10 mouse cellular contexts compared by ENCODE assay signal in genomic region chr4:43927826-43928225, GRCm38 (mm10). TPM values are rescaled to one million over a fixed set of nuclear protein-coding genes. Genes with fewer than 3 reads are reported as not detected.
A peak's percentile ranks its signal among the peaks of the same experiment; 100 is the strongest.
DNase-seq lines count a peak whose midpoint lies in the region; ATAC-seq and TF ChIP-seq lines count a peak whose summit lies in the region.
"Had no signal": no experiment of that assay in that cellular context is flagged by ENCODE, and none has a peak within 500 bp of the region (broad histone marks: within the 10 kb centered on the region; RNA-seq: fewer than 3 reads in every experiment).

No protein-coding gene starts in this region.

- H3K9me3 ChIP-seq in heart, embryonic 11.5 days (replicated peaks; ENCODE audit: control insufficient read depth, low read length) = no peaks in the 10 kb centered on the region
- no peaks in the 10 kb centered on the region for H3K9me3 ChIP-seq in lung, postnatal 0 days (ENCODE audit: low read length)

- no peak for DNase-seq in heart, adult 2 months
- DNase-seq in urinary bladder, postnatal 14 days (ENCODE audit: low spot score) = peak; percentile 12
- no peak for DNase-seq in urinary bladder, postnatal 10 days (ENCODE audit: low spot score)
- peak; percentile 17 for DNase-seq in lung, postnatal 0 days (ENCODE audit: low spot score)
- no peak for DNase-seq in frontal cortex, postnatal 25 days (ENCODE audit: low spot score in 2 of 2)
- no peak for DNase-seq in ovary, postnatal 36 days (ENCODE audit: low spot score)
- no peak for DNase-seq in left cerebral cortex, postnatal 36 days (ENCODE audit: low spot score in 2 of 2)

- no peak overlapping the region for H3K9ac ChIP-seq in heart, adult 2 months (ENCODE audit: low read depth, low read length)
- H3K9ac ChIP-seq in heart, embryonic 11.5 days (ENCODE audit: low read depth, low read length) = no peak overlapping the region
- no peak overlapping the region for H3K9ac ChIP-seq in lung, postnatal 0 days (replicated peaks; ENCODE audit: low read depth)

- H3K4me2 ChIP-seq in heart, embryonic 11.5 days = no peak overlapping the region
- no peak overlapping the region for H3K4me2 ChIP-seq in lung, postnatal 0 days (replicated peaks; ENCODE audit: low read depth, low read length)

- peaks cover 1% of the 10 kb centered on the region; the same call in 1 of the 2 replicates for H3K4me1 ChIP-seq in heart, adult 2 months (ENCODE audit: control insufficient read depth, insufficient read depth, low read length)
- H3K4me1 ChIP-seq in heart, embryonic 11.5 days (ENCODE audit: control insufficient read depth, insufficient read depth, low read length) = no peaks in the 10 kb centered on the region
- no peaks in the 10 kb centered on the region for H3K4me1 ChIP-seq in lung, postnatal 0 days (ENCODE audit: insufficient read depth, low read depth, low read length)

- H3K27ac ChIP-seq in heart, adult 2 months = no peak overlapping the region
- no peak overlapping the region for H3K27ac ChIP-seq in heart, embryonic 11.5 days (ENCODE audit: low read depth, low read length)
- no peak overlapping the region for H3K27ac ChIP-seq in lung, postnatal 0 days (ENCODE audit: low read length)

- TF ChIP-seq CTCF in heart, adult 2 months (IDR thresholded peaks at IDR 0.05) = peak; percentile 49
- TF ChIP-seq CTCF in lung, postnatal 0 days (IDR thresholded peaks at IDR 0.05) = peak; percentile 58

- TF ChIP-seq EP300 in heart, adult 2 months (IDR thresholded peaks at IDR 0.05; ENCODE audit: insufficient read depth, low read depth, low read length) = no peak
- no peak for TF ChIP-seq EP300 in lung, postnatal 0 days (IDR thresholded peaks at IDR 0.05)

- H3K79me2 ChIP-seq in heart, adult 2 months (replicated peaks; ENCODE audit: control insufficient read depth, insufficient read depth, low read length) = no peaks in the 10 kb centered on the region

- WGBS in heart, adult 2 months = 98% methylated on average over 3 of the region's 3 CpGs
- 88% methylated on average over 3 of the region's 3 CpGs for WGBS in heart, embryonic 11.5 days (ENCODE audit: insufficient replicate concordance)
- WGBS in lung, postnatal 0 days = 92% methylated on average over 3 of the region's 3 CpGs

- ATAC-seq in heart, embryonic 11.5 days (replicated peaks; ENCODE audit: insufficient number of reproducible peaks, low FRiP score, low TSS enrichment) = no peak
- ATAC-seq in lung, postnatal 0 days = no peak

- no peaks in the 10 kb centered on the region for H3K36me3 ChIP-seq in heart, adult 2 months (ENCODE audit: control insufficient read depth, insufficient read depth, low read length)
- H3K36me3 ChIP-seq in heart, embryonic 11.5 days (ENCODE audit: control insufficient read depth, insufficient read depth, low read length) = peaks cover 30% of the 10 kb centered on the region
- 0 out of 2 replicates have a peak, but pooled peaks cover 5% of the 10 kb centered on the region for H3K36me3 ChIP-seq in lung, postnatal 0 days (ENCODE audit: insufficient read depth, low read length)

- no peak overlapping the region for H3K4me3 ChIP-seq in heart, adult 2 months
- H3K4me3 ChIP-seq in heart, embryonic 11.5 days (ENCODE audit: low read depth, low read length) = no peak overlapping the region
- no peak overlapping the region for H3K4me3 ChIP-seq in lung, postnatal 0 days (ENCODE audit: low read depth, low read length)
- H3K4me3 ChIP-seq: myocyte had no signal

- no peak for TF ChIP-seq POLR2A in heart, adult 2 months (IDR thresholded peaks at IDR 0.05; ENCODE audit: insufficient read depth, low read depth, low read length)

- no peaks in the 10 kb centered on the region for H3K27me3 ChIP-seq in heart, adult 2 months (ENCODE audit: control insufficient read depth, insufficient read depth, low read length)
- H3K27me3 ChIP-seq in heart, embryonic 11.5 days (ENCODE audit: control insufficient read depth, insufficient read depth, low read length) = no peaks in the 10 kb centered on the region
- H3K27me3 ChIP-seq in lung, postnatal 0 days (replicated peaks; ENCODE audit: insufficient read depth, low read length) = no peaks in the 10 kb centered on the region

- intact Hi-C loops in heart, adult 2 months (cut with DNase I) = loop anchor here (5.0 kb wide), 1 partner anchor 34 kb away; no protein-coding TSS in a partner anchor
- intact Hi-C loops in left cerebral cortex, postnatal 36 days (cut with DNase I) = loop anchor here (2.0 kb wide), 1 partner anchor 55 kb away; the partner anchor contains the start of gene Ccin

RNA-seq across cellular contexts. Expression of gene Glipr2, which starts 29.4 kb away (rescaled TPM):
- 1 to 10 TPM; 2.1 to 5.3 TPM for total RNA-seq in heart, adult 2 months (2021)
- polyA plus RNA-seq in heart, adult 2 months (2012; rRNA removed) = 5.2 and 6.9 TPM in 2 replicates
- 112 and 136 TPM in 2 replicates for polyA plus RNA-seq in heart, embryonic 11.5 days (2014; fragmentation: Nextera tagmentation; extraction: Ambion mirVana)
- 37.9 and 41.4 TPM in 2 replicates for polyA plus RNA-seq in lung, postnatal 0 days (2015; fragmentation: Nextera tagmentation; extraction: Ambion mirVana)
- 1 to 10 TPM; 2.5 to 3.2 TPM for total RNA-seq in left cerebral cortex, postnatal 36 days (2021)

RNA-seq across cellular contexts. Expression of gene Reck, which starts 52.5 kb away (rescaled TPM):
- total RNA-seq in heart, adult 2 months (2021) = 1 to 10 TPM; 5.4 to 5.6 TPM
- polyA plus RNA-seq in heart, adult 2 months (2012; rRNA removed) = 6.4 and 9.0 TPM in 2 replicates
- polyA plus RNA-seq in heart, embryonic 11.5 days (2014; fragmentation: Nextera tagmentation; extraction: Ambion mirVana) = 11.8 and 13.6 TPM in 2 replicates
- 13.6 TPM in 2 replicates for polyA plus RNA-seq in lung, postnatal 0 days (2015; fragmentation: Nextera tagmentation; extraction: Ambion mirVana)
- total RNA-seq in left cerebral cortex, postnatal 36 days (2021) = 1 to 10 TPM; 5.7 to 7.3 TPM

RNA-seq across cellular contexts. Expression of gene Ccin, which starts 55.5 kb away (rescaled TPM):
- not detected for total RNA-seq in heart, adult 2 months (2021)
- polyA plus RNA-seq in heart, adult 2 months (2012; rRNA removed) = 0.15 and 0.16 TPM in 2 replicates
- not detected in 2 replicates for polyA plus RNA-seq in heart, embryonic 11.5 days (2014; fragmentation: Nextera tagmentation; extraction: Ambion mirVana)
- not detected in 2 replicates for polyA plus RNA-seq in lung, postnatal 0 days (2015; fragmentation: Nextera tagmentation; extraction: Ambion mirVana)
- not detected for total RNA-seq in left cerebral cortex, postnatal 36 days (2021)
- total RNA-seq: hematopoietic stem cell, adult 5-6 weeks had no signal

Comparison
In these comparisons a context has a peak if more than half of its experiments do, and no peak if none do; other contexts are left out.
1. DNase-seq: peak in urinary bladder, postnatal 14 days (single experiment) and lung, postnatal 0 days (single experiment); none in heart, adult 2 months (0 of 2), urinary bladder, postnatal 10 days (single experiment), frontal cortex, postnatal 25 days (0 of 2), ovary, postnatal 36 days (single experiment) and left cerebral cortex, postnatal 36 days (0 of 2).